Mouse (Mus musculus) ES-Bruce4 (cell line): Measurements from ENCODE around the gene Zfp36l1. TPM values are rescaled to one million over a fixed set of nuclear protein-coding genes. Genes with fewer than 3 reads are reported as not detected.
A peak's percentile ranks its signal among the peaks of the same experiment; 100 is the strongest.

Source experiments
- H3K27ac ChIP-seq: 2 replicates; pipeline ENCODE4 v1.5.1; 2012; ENCODE audit warnings: low read length, inconsistent platforms; ENCODE audit not compliant: insufficient read depth
- H3K27me3 ChIP-seq: 2 replicates; pipeline ENCODE4 v1.6.1; 2012; ENCODE audit warnings: mild to moderate bottlenecking, low read length, inconsistent platforms; ENCODE audit not compliant: control insufficient read depth, poor library complexity, insufficient read depth, severe bottlenecking
- H3K36me3 ChIP-seq: 2 replicates; pipeline ENCODE4 v1.6.1; 2012; ENCODE audit warnings: inconsistent platforms, mild to moderate bottlenecking, low read length, moderate library complexity; ENCODE audit not compliant: control insufficient read depth, poor library complexity, insufficient read depth, severe bottlenecking
- H3K4me1 ChIP-seq: one replicate; pipeline ENCODE4 v1.8.1; 2011; ENCODE audit warnings: low read length; ENCODE audit not compliant: control insufficient read depth, insufficient read depth
- H3K4me3 ChIP-seq: 2 replicates; pipeline ENCODE4 v1.5.1; 2011; ENCODE audit warnings: low read depth, mild to moderate bottlenecking, low read length
- H3K9ac ChIP-seq: 2 replicates; pipeline ENCODE4 v1.6.1; 2012; ENCODE audit warnings: low read depth, mild to moderate bottlenecking, inconsistent platforms; ENCODE audit not compliant: poor library complexity, severe bottlenecking
- H3K9me3 ChIP-seq: replicated peaks from 2 replicates; pipeline ENCODE4 v1.6.1; 2012; ENCODE audit warnings: mild to moderate bottlenecking, low read length, inconsistent platforms; ENCODE audit not compliant: control insufficient read depth, poor library complexity, insufficient read depth, severe bottlenecking
- CTCF ChIP-seq: IDR thresholded peaks from one replicate; pipeline ENCODE4 v1.8.1; 2011; ENCODE audit warnings: low read depth, low read length
- EP300 ChIP-seq: IDR thresholded peaks from 2 replicates; pipeline ENCODE4 v1.6.1; 2011; ENCODE audit warnings: low read depth, low read length; ENCODE audit not compliant: insufficient read depth
- POLR2A ChIP-seq: IDR thresholded peaks from one replicate; pipeline ENCODE4 v1.8.1; 2011; ENCODE audit warnings: low read length; ENCODE audit not compliant: insufficient read depth
- polyA plus RNA-seq: library from polyadenylated mRNA; stranded (reverse); fragments of >200 nt; gene quantifications from 2 replicates; pipeline ENCODE4 v1.2.4, GENCODE M21; 2011; ENCODE audit warnings: low read depth; ENCODE audit not compliant: missing spikeins, insufficient read depth, insufficient read length

Zfp36l1 gene
- polyA plus RNA-seq, 1 experiment: 75.7 TPM

- H3K27me3 ChIP-seq: no peaks in the 10 kb centered on the region
- H3K4me3 ChIP-seq: no peak overlapping the region
- peaks cover 2% of the 10 kb centered on the region for H3K4me1 ChIP-seq
- H3K27ac ChIP-seq: no peak overlapping the region
- H3K9ac ChIP-seq: 0 out of 2 replicates have a peak overlapping the region, but pooled peaks have one; percentile 22
- TF ChIP-seq CTCF (no peak), EP300 (no peak), POLR2A (peak; percentile 52)
- H3K9me3 ChIP-seq: no peaks in the 10 kb centered on the region
- no peaks in the 10 kb centered on the region for H3K36me3 ChIP-seq
Observed at GRCm38 (mm10) chr12:80150624-80151023, 37.8 kb upstream of the Zfp36l1 start.

- peaks cover 2% of the 10 kb centered on the region for H3K4me1 ChIP-seq
- H3K4me3 ChIP-seq: no peak overlapping the region
- no peaks in the 10 kb centered on the region for H3K36me3 ChIP-seq
- H3K27ac ChIP-seq: no peak overlapping the region
- H3K27me3 ChIP-seq: no peaks in the 10 kb centered on the region
- no peaks in the 10 kb centered on the region for H3K9me3 ChIP-seq
- no peak overlapping the region for H3K9ac ChIP-seq
- TF ChIP-seq POLR2A (no peak), CTCF (no peak), EP300 (no peak)
Observed at GRCm38 (mm10) chr12:80147563-80148214, 34.9 kb upstream of the Zfp36l1 start.

- Histone ChIP-seq H3K9ac (no peak overlapping the region), H3K27ac (no peak overlapping the region), H3K27me3 (no peaks in the 10 kb centered on the region), H3K4me1 (peaks cover 2% of the 10 kb centered on the region), H3K36me3 (no peaks in the 10 kb centered on the region), H3K4me3 (no peak overlapping the region), H3K9me3 (no peaks in the 10 kb centered on the region)
- TF ChIP-seq EP300: 0 out of 2 replicates have a peak, but pooled peaks have one; percentile 38
- TF ChIP-seq CTCF: peak; percentile 63
- TF ChIP-seq POLR2A: no peak
Observed at GRCm38 (mm10) chr12:80146227-80147223, 33.7 kb upstream of the Zfp36l1 start.

GRCm38 (mm10) chr12:80145365-80145764 is 32.6 kb upstream of the Zfp36l1 start:
- Histone ChIP-seq H3K27ac (no peak overlapping the region), H3K9ac (no peak overlapping the region), H3K36me3 (no peaks in the 10 kb centered on the region), H3K4me1 (peaks cover 2% of the 10 kb centered on the region), H3K9me3 (no peaks in the 10 kb centered on the region), H3K4me3 (no peak overlapping the region), H3K27me3 (no peaks in the 10 kb centered on the region)
- TF ChIP-seq EP300: no peak
- TF ChIP-seq POLR2A: no peak
- TF ChIP-seq CTCF: no peak

GRCm38 (mm10) chr12:80144846-80145245 is 32.0 kb upstream of the Zfp36l1 start:
- Histone ChIP-seq H3K4me3 (no peak overlapping the region), H3K9me3 (no peaks in the 10 kb centered on the region), H3K9ac (no peak overlapping the region), H3K27me3 (no peaks in the 10 kb centered on the region), H3K27ac (no peak overlapping the region), H3K4me1 (peaks cover 2% of the 10 kb centered on the region), H3K36me3 (no peaks in the 10 kb centered on the region)
- no peak for TF ChIP-seq CTCF
- no peak for TF ChIP-seq EP300
- TF ChIP-seq POLR2A: no peak

GRCm38 (mm10) chr12:80141470-80141869 is 28.7 kb upstream of the Zfp36l1 start:
- Histone ChIP-seq H3K4me3 (no peak overlapping the region), H3K36me3 (no peaks in the 10 kb centered on the region), H3K4me1 (no peaks in the 10 kb centered on the region), H3K9me3 (no peaks in the 10 kb centered on the region), H3K27me3 (no peaks in the 10 kb centered on the region), H3K27ac (no peak overlapping the region), H3K9ac (no peak overlapping the region)
- TF ChIP-seq CTCF: peak; percentile 91
- TF ChIP-seq POLR2A: no peak
